Comparison of ENCODE assay signal across 8 mouse cellular contexts in genomic region chr2:73561665-73562063, GRCm38 (mm10). TPM values are rescaled to one million over a fixed set of nuclear protein-coding genes. Genes with fewer than 3 reads are reported as not detected.
A peak's percentile ranks its signal among the peaks of the same experiment; 100 is the strongest.
DNase-seq lines count a peak whose midpoint lies in the region; ATAC-seq and TF ChIP-seq lines count a peak whose summit lies in the region.

No protein-coding gene starts in this region.

- 0 out of 2 replicates have a peak, but pooled peaks have one; percentile 27 for TF ChIP-seq POLR2A in CH12.LX (IDR thresholded peaks at IDR 0.05; ENCODE audit: low read depth, low read length)

- dilution Hi-C loops in CH12.LX (cut with MboI; ENCODE audit: extremely low pct_ligation_motif_present, extremely low pct_unique_long_range_greater_than_20kb, low sequenced_read_pairs) = no loop called here

- H3K27me3 ChIP-seq in CH12.LX (replicated peaks) = no peaks in the 10 kb centered on the region
- no peaks in the 10 kb centered on the region for H3K27me3 ChIP-seq in hindbrain, embryonic 13.5 days
- H3K27me3 ChIP-seq in liver, postnatal 0 days (ENCODE audit: insufficient read depth, low read length) = no peaks in the 10 kb centered on the region

- peaks cover 2% of the 10 kb centered on the region for H3K9me3 ChIP-seq in CH12.LX (replicated peaks; ENCODE audit: low read length)
- H3K9me3 ChIP-seq in hindbrain, embryonic 13.5 days = no peaks in the 10 kb centered on the region
- H3K9me3 ChIP-seq in liver, postnatal 0 days (ENCODE audit: low read length) = no peaks in the 10 kb centered on the region

- in situ Hi-C loops in CH12.LX (cut with MboI; ENCODE audit: low pct_ligation_motif_present, low pct_unique_long_range_greater_than_20kb, low sequenced_read_pairs) = loop anchor here (5.0 to 25.0 kb wide), 2 partner anchors 79 to 326 kb away; partner anchors contain the start of gene Atf2

- no peaks in the 10 kb centered on the region for H3K36me3 ChIP-seq in CH12.LX (replicated peaks in 1 of 2; ENCODE audit: control insufficient read depth in 1 of 2, insufficient read depth in 1 of 2, low read length in 1 of 2)
- H3K36me3 ChIP-seq in hindbrain, embryonic 13.5 days = no peaks in the 10 kb centered on the region
- no peaks in the 10 kb centered on the region for H3K36me3 ChIP-seq in liver, postnatal 0 days (replicated peaks; ENCODE audit: insufficient read depth, low read length)

- no peak for TF ChIP-seq EP300 in CH12.LX (IDR thresholded peaks at IDR 0.05; ENCODE audit: low read length)
- no peak for TF ChIP-seq EP300 in liver, postnatal 0 days (IDR thresholded peaks at IDR 0.05; ENCODE audit: low read depth)

- H3K4me1 ChIP-seq in CH12.LX (ENCODE audit: control insufficient read depth in 1 of 2, insufficient read depth in 2 of 2) = peaks cover 8 to 26% of the 10 kb centered on the region in 2 experiments; a peak in 3 of 4 replicates
- peaks cover 16% of the 10 kb centered on the region for H3K4me1 ChIP-seq in hindbrain, embryonic 13.5 days (replicated peaks)
- peaks cover 7% of the 10 kb centered on the region for H3K4me1 ChIP-seq in liver, postnatal 0 days (ENCODE audit: insufficient read depth)

- H3K79me2 ChIP-seq in CH12.LX (replicated peaks; ENCODE audit: control insufficient read depth, extremely low read depth, insufficient read depth, poor library complexity, severe bottlenecking) = no peaks in the 10 kb centered on the region

- H3K4me2 ChIP-seq in CH12.LX (ENCODE audit: insufficient read depth, low read depth, poor library complexity, severe bottlenecking) = 0 out of 2 replicates have a peak overlapping the region, but pooled peaks have one; percentile 24
- H3K4me2 ChIP-seq in hindbrain, embryonic 13.5 days = peak overlapping the region; percentile 68
- peak overlapping the region; percentile 61 for H3K4me2 ChIP-seq in liver, postnatal 0 days (ENCODE audit: low read depth, low read length)

- peak; percentile 56 for TF ChIP-seq CTCF in gastrocnemius, adult 2 months (IDR thresholded peaks at IDR 0.05)
- peak; percentile 63 to 76 for TF ChIP-seq CTCF in CH12.LX (conservative IDR thresholded peaks at IDR 0.05 in 1 of 2, IDR thresholded peaks at IDR 0.05 in 1 of 2; ENCODE audit: low read depth in 2 of 2, low read length in 2 of 2)
- TF ChIP-seq CTCF in liver, postnatal 0 days (IDR thresholded peaks at IDR 0.05; ENCODE audit: low read depth) = peak; percentile 74

- WGBS in hindbrain, embryonic 13.5 days = 6% methylated on average over 8 of the region's 8 CpGs
- WGBS in liver, postnatal 0 days (ENCODE audit: insufficient replicate concordance) = 8% methylated on average over 8 of the region's 8 CpGs

- no peak overlapping the region for H3K27ac ChIP-seq in gastrocnemius, adult 2 months
- no peak overlapping the region for H3K27ac ChIP-seq in CH12.LX (ENCODE audit: insufficient read depth, low read depth)
- 0 out of 2 replicates have a peak overlapping the region, but pooled peaks have one; percentile 8 for H3K27ac ChIP-seq in hindbrain, embryonic 13.5 days
- no peak overlapping the region for H3K27ac ChIP-seq in liver, postnatal 0 days (ENCODE audit: low read depth)

- H3K4me3 ChIP-seq in gastrocnemius, adult 2 months = peak overlapping the region; percentile 39
- peak overlapping the region in 1 of 3 experiments; percentile 12 for H3K4me3 ChIP-seq in CH12.LX (replicated peaks in 1 of 3; ENCODE audit: low read depth in 2 of 3, low read length in 2 of 3, poor library complexity in 1 of 3)
- H3K4me3 ChIP-seq in hindbrain, embryonic 13.5 days = peak overlapping the region; percentile 44
- peak overlapping the region; percentile 27; the same call in 1 of the 2 replicates for H3K4me3 ChIP-seq in liver, postnatal 0 days (ENCODE audit: low read depth, low read length)

- H3K9ac ChIP-seq in CH12.LX (ENCODE audit: insufficient read depth, low read depth) = no peak overlapping the region
- H3K9ac ChIP-seq in hindbrain, embryonic 13.5 days = no peak overlapping the region
- no peak overlapping the region for H3K9ac ChIP-seq in liver, postnatal 0 days (replicated peaks)

- no peak for TF ChIP-seq RAD21 in CH12.LX (IDR thresholded peaks at IDR 0.05; ENCODE audit: low read depth, low read length)

- peak; percentile 60 for ATAC-seq in hindbrain, embryonic 13.5 days (ENCODE audit: low FRiP score)
- peak; percentile 53 for ATAC-seq in liver, postnatal 0 days

- no peak for DNase-seq in gastrocnemius, adult 2 months
- DNase-seq in gastrocnemius, postnatal 36 days = no peak
- DNase-seq in CH12.LX (ENCODE audit: extremely low read depth) = peak; percentile 68
- DNase-seq in embryo, embryonic 9.5 days (ENCODE audit: extremely low spot score) = peak; percentile 68
- peak; percentile 62 for DNase-seq in liver, postnatal 0 days
- peak; percentile 95 for DNase-seq in retina, embryonic 14.5 days (ENCODE audit: low spot score)
- no peak for DNase-seq in adrenal gland, adult 2 months

- intact Hi-C loops in gastrocnemius, adult 2 months (cut with DNase I) = no loop called here
- intact Hi-C loops in gastrocnemius, postnatal 36 days (cut with DNase I) = no loop called here

TF ChIP-seq in CH12.LX, 34 proteins besides CTCF, POLR2A, EP300 and RAD21:
- TF ChIP-seq ELF1 (IDR thresholded peaks at IDR 0.05; ENCODE audit: low read depth, low read length) = peak; percentile 96
- 0 out of 2 replicates have a peak, but pooled peaks have one; percentile 18 for TF ChIP-seq TBP (conservative IDR thresholded peaks at IDR 0.05; ENCODE audit: low read depth, low read length)
- TF ChIP-seq USF2 (conservative IDR thresholded peaks at IDR 0.05; ENCODE audit: low read depth, low read length) = no peak
- 0 out of 2 replicates have a peak, but pooled peaks have one; percentile 39 for TF ChIP-seq MYC (IDR thresholded peaks at IDR 0.05; ENCODE audit: low read depth, low read length)
- peak; percentile 61 for TF ChIP-seq HCFC1 (IDR thresholded peaks at IDR 0.05; ENCODE audit: low read depth, low read length)

RNA-seq across cellular contexts. Expression of gene Chrna1, which starts 18.5 kb away (rescaled TPM):
- 1 to 10 TPM; 4.5 to 6.2 TPM for total RNA-seq in gastrocnemius, adult 2 months (2021)
- total RNA-seq in gastrocnemius, postnatal 36 days (2021) = 1 to 10 TPM; 6.6 to 6.8 TPM
- total RNA-seq in CH12.LX (2012; rRNA removed) = 0.04 TPM in 1 of 2 replicates, not detected in the other
- total RNA-seq in CH12.LX (2014; rRNA removed) = not detected in 2 replicates
- not detected in 2 replicates for polyA plus RNA-seq in CH12.LX (2012; ENCODE audit: insufficient read length, low read depth)
- 0.40 and 0.45 TPM in 2 replicates for polyA plus RNA-seq in hindbrain, embryonic 13.5 days (2015; fragmentation: Nextera tagmentation; extraction: Ambion mirVana)
- polyA plus RNA-seq in liver, postnatal 0 days (2015; fragmentation: Nextera tagmentation; extraction: Ambion mirVana) = 0.06 and 0.18 TPM in 2 replicates
- total RNA-seq in adrenal gland, adult 2 months (2021) = not detected
- polyA plus RNA-seq in adrenal gland, adult 2 months (2012; rRNA removed) = 0.02 TPM in 1 of 2 replicates, not detected in the other

RNA-seq across cellular contexts. Expression of gene Wipf1, which starts 32.1 kb away (rescaled TPM):
- 10 to 100 TPM in 1 of 2 experiments, 1 to 10 TPM in 1; 7.0 to 11.7 TPM for total RNA-seq in gastrocnemius, adult 2 months (2021)
- total RNA-seq in gastrocnemius, postnatal 36 days (2021) = 1 to 10 TPM; 9.7 to 9.8 TPM
- total RNA-seq in CH12.LX (2012; rRNA removed) (18.3 and 19.2 TPM in 2 replicates), CH12.LX (2014; rRNA removed) (18.8 and 21.8 TPM in 2 replicates)
- polyA plus RNA-seq in CH12.LX (2012; ENCODE audit: insufficient read length, low read depth) = 88.7 and 95.0 TPM in 2 replicates
- 2.3 and 2.5 TPM in 2 replicates for polyA plus RNA-seq in hindbrain, embryonic 13.5 days (2015; fragmentation: Nextera tagmentation; extraction: Ambion mirVana)
- polyA plus RNA-seq in liver, postnatal 0 days (2015; fragmentation: Nextera tagmentation; extraction: Ambion mirVana) = 4.3 TPM in 2 replicates
- 10 to 100 TPM; 13.4 to 19.7 TPM for total RNA-seq in adrenal gland, adult 2 months (2021)
- 16.8 and 17.4 TPM in 2 replicates for polyA plus RNA-seq in adrenal gland, adult 2 months (2012; rRNA removed)

Comparison
In these comparisons a context has a peak if more than half of its experiments do, and no peak if none do; other contexts are left out.
1. DNase-seq: peak in CH12.LX (single experiment), embryo, embryonic 9.5 days (single experiment), liver, postnatal 0 days (single experiment) and retina, embryonic 14.5 days (single experiment); none in gastrocnemius, adult 2 months (single experiment), gastrocnemius, postnatal 36 days (0 of 2) and adrenal gland, adult 2 months (single experiment).
2. RNA of gene Chrna1, which starts 18.5 kb away (total RNA-seq): 6.6 to 6.8 TPM in gastrocnemius, postnatal 36 days and 4.5 to 6.2 TPM in gastrocnemius, adult 2 months; not detected in adrenal gland, adult 2 months and 0.04 TPM in CH12.LX; every median in the first group is over 4 times any median in the second.
3. Peak in every context shown above with its lines, with median percentiles within 50 percentile points of each other: CTCF ChIP-seq and H3K4me2 ChIP-seq.